Mouse (Mus musculus): ENCODE results near the gene Myo18b. TPM values are rescaled to one million over a fixed set of nuclear protein-coding genes. Genes with fewer than 3 reads are reported as not detected.

The Myo18b gene
- polyA plus RNA-seq, 1 experiment from 2014 or later: 0.36 TPM

- under 1% methylated on average over 15 of the region's 15 CpGs for WGBS
- DNase-seq (ENCODE audit: low spot score): peak; percentile 76
- peaks cover 24% of the 10 kb centered on the region for H3K4me1 ChIP-seq (replicated peaks; ENCODE audit: control insufficient read depth, insufficient read depth, low read length)
- H3K4me2 ChIP-seq (ENCODE audit: low read depth, low read length, severe bottlenecking): peak overlapping the region; percentile 52
- H3K27me3 ChIP-seq (ENCODE audit: control insufficient read depth, insufficient read depth, low read length): no peaks in the 10 kb centered on the region
- peak; percentile 49 for ATAC-seq (replicated peaks; ENCODE audit: low FRiP score)
- peak overlapping the region; percentile 88 for H3K27ac ChIP-seq (ENCODE audit: low read depth, low read length)
- no peaks in the 10 kb centered on the region for H3K36me3 ChIP-seq (ENCODE audit: control insufficient read depth, insufficient read depth, low read length)
- no peaks in the 10 kb centered on the region for H3K9me3 ChIP-seq (ENCODE audit: control insufficient read depth, low read length)
- peak overlapping the region; percentile 46; the same call in 1 of the 2 replicates for H3K9ac ChIP-seq (ENCODE audit: low read length)
- peak overlapping the region; percentile 13; the same call in 1 of the 2 replicates for H3K4me3 ChIP-seq (ENCODE audit: low read depth, low read length)
These were observed 240.1 kb downstream of the Myo18b start for GRCm38 (mm10) chr5:112655986-112656541.

GRCm38 (mm10) chr5:112655529-112655928 is 240.6 kb downstream of the Myo18b start:
- peak overlapping the region; percentile 52 for H3K4me2 ChIP-seq (ENCODE audit: low read depth, low read length, severe bottlenecking)
- H3K9ac ChIP-seq (ENCODE audit: low read length): peak overlapping the region; percentile 46; the same call in 1 of the 2 replicates
- peak overlapping the region; percentile 88 for H3K27ac ChIP-seq (ENCODE audit: low read depth, low read length)
- H3K4me3 ChIP-seq (ENCODE audit: low read depth, low read length): peak overlapping the region; percentile 13; the same call in 1 of the 2 replicates
- no peaks in the 10 kb centered on the region for H3K36me3 ChIP-seq (ENCODE audit: control insufficient read depth, insufficient read depth, low read length)
- H3K4me1 ChIP-seq (replicated peaks; ENCODE audit: control insufficient read depth, insufficient read depth, low read length): peaks cover 21% of the 10 kb centered on the region
- WGBS: 3% methylated on average over 14 of the region's 14 CpGs
- ATAC-seq (replicated peaks; ENCODE audit: low FRiP score) (peak; percentile 82), DNase-seq (ENCODE audit: low spot score) (peak; percentile 71)
- H3K9me3 ChIP-seq (ENCODE audit: control insufficient read depth, low read length): no peaks in the 10 kb centered on the region
- H3K27me3 ChIP-seq (ENCODE audit: control insufficient read depth, insufficient read depth, low read length): no peaks in the 10 kb centered on the region

- H3K27me3 ChIP-seq (ENCODE audit: control insufficient read depth, insufficient read depth, low read length): no peaks in the 10 kb centered on the region
- no peaks in the 10 kb centered on the region for H3K9me3 ChIP-seq (ENCODE audit: control insufficient read depth, low read length)
- H3K4me3 ChIP-seq (ENCODE audit: low read depth, low read length): no peak overlapping the region
- H3K4me1 ChIP-seq (replicated peaks; ENCODE audit: control insufficient read depth, insufficient read depth, low read length): peaks cover 19% of the 10 kb centered on the region
- H3K4me2 ChIP-seq (ENCODE audit: low read depth, low read length, severe bottlenecking): no peak overlapping the region
- no peak overlapping the region for H3K9ac ChIP-seq (ENCODE audit: low read length)
- H3K36me3 ChIP-seq (ENCODE audit: control insufficient read depth, insufficient read depth, low read length): no peaks in the 10 kb centered on the region
- DNase-seq (ENCODE audit: low spot score) (no peak), ATAC-seq (replicated peaks; ENCODE audit: low FRiP score) (no peak)
- 91% methylated on average over 4 of the region's 4 CpGs for WGBS
- no peak overlapping the region for H3K27ac ChIP-seq (ENCODE audit: low read depth, low read length)
These were observed 244.1 kb downstream of the Myo18b start for GRCm38 (mm10) chr5:112652036-112652435.

GRCm38 (mm10) chr5:112649164-112649702 is 246.9 kb downstream of the Myo18b start:
- no peaks in the 10 kb centered on the region for H3K27me3 ChIP-seq (ENCODE audit: control insufficient read depth, insufficient read depth, low read length)
- no peak for DNase-seq (ENCODE audit: low spot score)
- no peak overlapping the region for H3K4me2 ChIP-seq (ENCODE audit: low read depth, low read length, severe bottlenecking)
- WGBS: 85% methylated on average over 6 of the region's 6 CpGs
- H3K27ac ChIP-seq (ENCODE audit: low read depth, low read length): no peak overlapping the region
- H3K36me3 ChIP-seq (ENCODE audit: control insufficient read depth, insufficient read depth, low read length): no peaks in the 10 kb centered on the region
- peaks cover 2% of the 10 kb centered on the region; the same call in 1 of the 2 replicates for H3K4me1 ChIP-seq (replicated peaks; ENCODE audit: control insufficient read depth, insufficient read depth, low read length)
- no peak for ATAC-seq (replicated peaks; ENCODE audit: low FRiP score)
- H3K9ac ChIP-seq (ENCODE audit: low read length): no peak overlapping the region
- no peak overlapping the region for H3K4me3 ChIP-seq (ENCODE audit: low read depth, low read length)
- H3K9me3 ChIP-seq (ENCODE audit: control insufficient read depth, low read length): no peaks in the 10 kb centered on the region

- 92% methylated on average over 2 of the region's 2 CpGs for WGBS
These were observed 249.3 kb downstream of the Myo18b start for GRCm38 (mm10) chr5:112646871-112647270.

GRCm38 (mm10) chr5:112645535-112645934 is 250.6 kb downstream of the Myo18b start:
- H3K27me3 ChIP-seq (ENCODE audit: control insufficient read depth, insufficient read depth, low read length): no peaks in the 10 kb centered on the region
- no peak overlapping the region for H3K4me2 ChIP-seq (ENCODE audit: low read depth, low read length, severe bottlenecking)
- H3K4me1 ChIP-seq (replicated peaks; ENCODE audit: control insufficient read depth, insufficient read depth, low read length): peaks cover 15% of the 10 kb centered on the region
- H3K9ac ChIP-seq (ENCODE audit: low read length): no peak overlapping the region
- 86% methylated on average over 2 of the region's 2 CpGs for WGBS
- H3K4me3 ChIP-seq (ENCODE audit: low read depth, low read length): no peak overlapping the region
- ATAC-seq (replicated peaks; ENCODE audit: low FRiP score) (no peak), DNase-seq (ENCODE audit: low spot score) (no peak)
- no peaks in the 10 kb centered on the region for H3K36me3 ChIP-seq (ENCODE audit: control insufficient read depth, insufficient read depth, low read length)
- no peak overlapping the region for H3K27ac ChIP-seq (ENCODE audit: low read depth, low read length)
- H3K9me3 ChIP-seq (ENCODE audit: control insufficient read depth, low read length): no peaks in the 10 kb centered on the region

More at GRCm38 (mm10) chr5:112646871-112647270, 249.3 kb downstream of the Myo18b start:
- Histone ChIP-seq H3K9me3 (ENCODE audit: control insufficient read depth, low read length) (no peaks in the 10 kb centered on the region), H3K27ac (ENCODE audit: low read depth, low read length) (no peak overlapping the region), H3K9ac (ENCODE audit: low read length) (no peak overlapping the region), H3K4me1 (replicated peaks; ENCODE audit: control insufficient read depth, insufficient read depth, low read length) (peaks cover 11% of the 10 kb centered on the region), H3K4me2 (ENCODE audit: low read depth, low read length, severe bottlenecking) (no peak overlapping the region), H3K36me3 (ENCODE audit: control insufficient read depth, insufficient read depth, low read length) (no peaks in the 10 kb centered on the region), H3K27me3 (ENCODE audit: control insufficient read depth, insufficient read depth, low read length) (no peaks in the 10 kb centered on the region), H3K4me3 (ENCODE audit: low read depth, low read length) (no peak overlapping the region)
- ATAC-seq (replicated peaks; ENCODE audit: low FRiP score): no peak
- DNase-seq (ENCODE audit: low spot score): no peak

- H3K4me1 ChIP-seq (replicated peaks; ENCODE audit: control insufficient read depth, insufficient read depth, low read length): peaks cover 15% of the 10 kb centered on the region
- peak overlapping the region; percentile 24 for H3K4me2 ChIP-seq (ENCODE audit: low read depth, low read length, severe bottlenecking)
- no peaks in the 10 kb centered on the region for H3K9me3 ChIP-seq (ENCODE audit: control insufficient read depth, low read length)
- peak; percentile 84 for DNase-seq (ENCODE audit: low spot score)
- no peaks in the 10 kb centered on the region for H3K27me3 ChIP-seq (ENCODE audit: control insufficient read depth, insufficient read depth, low read length)
- peak overlapping the region; percentile 72 for H3K27ac ChIP-seq (ENCODE audit: low read depth, low read length)
- H3K9ac ChIP-seq (ENCODE audit: low read length): peak overlapping the region; percentile 47
- no peak overlapping the region for H3K4me3 ChIP-seq (ENCODE audit: low read depth, low read length)
- no peaks in the 10 kb centered on the region for H3K36me3 ChIP-seq (ENCODE audit: control insufficient read depth, insufficient read depth, low read length)
- whole genome bisulfite sequencing: 22% methylated on average over 20 of the region's 20 CpGs
- peak; percentile 83 for ATAC-seq (replicated peaks; ENCODE audit: low FRiP score)
These were observed 252.5 kb downstream of the Myo18b start for GRCm38 (mm10) chr5:112643533-112644272.

- Histone ChIP-seq H3K36me3 (ENCODE audit: control insufficient read depth, insufficient read depth, low read length) (no peaks in the 10 kb centered on the region), H3K4me1 (replicated peaks; ENCODE audit: control insufficient read depth, insufficient read depth, low read length) (peaks cover 15% of the 10 kb centered on the region), H3K9me3 (ENCODE audit: control insufficient read depth, low read length) (no peaks in the 10 kb centered on the region), H3K4me3 (ENCODE audit: low read depth, low read length) (no peak overlapping the region), H3K9ac (ENCODE audit: low read length) (no peak overlapping the region), H3K27me3 (ENCODE audit: control insufficient read depth, insufficient read depth, low read length) (no peaks in the 10 kb centered on the region), H3K27ac (ENCODE audit: low read depth, low read length) (no peak overlapping the region), H3K4me2 (ENCODE audit: low read depth, low read length, severe bottlenecking) (no peak overlapping the region)
- WGBS: 67% methylated on average over 10 of the region's 10 CpGs
- DNase-seq (ENCODE audit: low spot score): peak; percentile 69
- no peak for ATAC-seq (replicated peaks; ENCODE audit: low FRiP score)
These were observed 253.4 kb downstream of the Myo18b start for GRCm38 (mm10) chr5:112642731-112643130.

Measured in forebrain, embryonic 11.5 days (tissue).